Mouse (Mus musculus): ENCODE measurements around the gene Proca1. TPM values are rescaled to one million over a fixed set of nuclear protein-coding genes. Genes with fewer than 3 reads are reported as not detected.

Proca1 gene
- polyA plus RNA-seq, 1 experiment from 2014 or later = 2.9 TPM

DNA sequence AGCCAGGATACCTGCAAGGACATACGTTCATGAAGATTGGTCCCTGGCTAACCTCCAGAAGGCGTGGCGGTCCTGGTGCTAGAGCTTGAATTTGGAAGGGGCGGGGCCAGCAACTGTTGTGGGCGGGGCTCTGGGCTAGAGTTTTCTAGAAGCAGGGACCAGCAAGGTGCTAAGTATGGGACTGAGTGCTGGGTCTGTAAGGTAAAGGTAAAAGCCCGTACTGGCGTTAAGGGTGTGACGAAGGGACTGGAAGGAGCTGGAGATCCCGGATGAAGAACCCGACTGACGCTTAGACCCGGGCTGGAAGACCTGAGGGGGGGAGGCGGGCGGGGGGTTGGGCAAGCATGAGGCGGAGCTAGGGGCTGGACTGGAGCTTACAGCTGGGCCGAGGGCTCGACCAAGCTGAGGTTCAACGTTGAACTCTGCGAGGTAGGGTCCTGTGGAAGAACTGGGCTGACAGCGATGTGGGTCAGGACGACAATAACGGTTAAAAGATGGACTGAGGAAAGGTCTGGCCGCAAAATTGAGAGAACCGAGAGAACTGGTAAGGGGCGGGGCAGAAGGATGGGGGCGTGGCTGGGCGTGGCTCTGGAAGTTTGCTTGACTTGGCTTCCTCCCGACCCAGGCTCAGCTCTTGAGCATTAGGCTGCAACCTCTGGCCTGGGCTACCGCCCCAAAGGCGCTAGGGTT is 1.4 kb downstream of the Proca1 start:
- H3K4me1 ChIP-seq = peaks cover 26% of the 10 kb centered on the region
- no peaks in the 10 kb centered on the region for H3K9me3 ChIP-seq
- peak overlapping the region; percentile 85 for H3K27ac ChIP-seq
- no peaks in the 10 kb centered on the region for H3K27me3 ChIP-seq (ENCODE audit: insufficient read depth, poor library complexity, severe bottlenecking)
- H3K36me3 ChIP-seq = peaks cover 29% of the 10 kb centered on the region
- peak; percentile 93 for DNase-seq (ENCODE audit: low spot score)
- H3K4me3 ChIP-seq = peak overlapping the region; percentile 59
- WGBS = 3% methylated on average over 30 of the region's 30 CpGs

DNA sequence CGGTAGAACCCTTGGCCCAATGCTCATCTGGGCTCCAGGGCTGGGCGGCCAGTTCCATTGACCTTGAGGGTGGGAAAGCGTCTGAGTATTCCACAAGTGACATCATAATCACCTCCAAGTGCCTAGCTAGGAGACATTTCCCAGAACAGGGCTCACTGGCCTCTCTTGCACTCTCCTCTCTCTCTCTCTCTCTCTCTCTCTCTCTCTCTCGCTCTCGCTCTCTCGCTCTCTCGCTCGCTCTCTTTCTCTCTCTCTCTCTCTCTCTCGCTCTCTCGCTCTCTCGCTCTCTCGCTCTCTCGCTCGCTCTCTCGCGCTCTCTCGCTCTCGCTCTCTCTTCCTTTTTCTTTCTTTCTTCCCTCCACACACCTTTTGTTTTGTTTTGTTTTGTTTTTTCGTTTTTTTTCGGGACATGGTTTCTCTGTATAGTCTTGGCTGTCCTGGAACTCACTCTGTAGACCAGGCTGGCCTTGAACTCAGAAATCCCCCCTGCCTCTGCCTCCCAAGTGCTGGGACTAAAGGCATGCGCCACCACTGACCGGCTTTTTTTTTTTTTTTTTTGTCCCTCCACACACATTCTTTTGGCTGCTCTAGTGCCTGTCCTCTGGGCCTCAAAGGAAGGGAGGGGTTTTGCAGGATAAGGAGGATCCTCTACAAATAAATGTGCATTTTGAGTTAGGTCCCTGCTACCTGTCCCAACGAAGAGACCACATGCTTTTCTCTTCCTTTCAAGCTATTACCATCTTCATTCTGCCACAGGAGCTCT is 2.1 kb downstream of the Proca1 start:
- DNase-seq (ENCODE audit: low spot score) = no peak
- H3K4me3 ChIP-seq = peak overlapping the region; percentile 59
- no peaks in the 10 kb centered on the region for H3K27me3 ChIP-seq (ENCODE audit: insufficient read depth, poor library complexity, severe bottlenecking)
- peaks cover 28% of the 10 kb centered on the region for H3K36me3 ChIP-seq
- H3K4me1 ChIP-seq = peaks cover 20% of the 10 kb centered on the region
- 49% methylated on average over 22 of the region's 23 CpGs for WGBS
- H3K27ac ChIP-seq = peak overlapping the region; percentile 85
- H3K9me3 ChIP-seq = no peaks in the 10 kb centered on the region

DNA sequence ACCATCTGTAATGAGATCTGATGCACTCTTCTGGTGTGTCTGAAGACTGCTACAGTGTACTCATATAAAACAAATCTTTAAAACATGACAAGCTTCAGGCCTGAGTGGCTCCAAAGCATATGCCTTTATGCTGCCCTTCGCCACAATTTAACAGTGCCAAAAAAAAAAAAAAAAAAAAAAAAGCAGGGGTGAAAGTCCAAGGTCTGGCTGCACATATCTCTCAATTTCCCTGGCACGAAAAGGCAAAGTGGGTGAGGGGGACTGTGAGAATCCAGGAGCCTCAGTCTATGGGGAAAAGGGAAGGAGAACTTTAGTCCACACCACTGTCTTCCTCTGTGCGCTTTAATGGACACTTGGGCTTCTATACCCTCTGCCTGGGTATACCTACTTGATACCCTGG is 9.2 kb downstream of the Proca1 start:
- H3K36me3 ChIP-seq = peaks cover 47% of the 10 kb centered on the region
- H3K9me3 ChIP-seq = no peaks in the 10 kb centered on the region
- DNase-seq (ENCODE audit: low spot score) = no peak
- no peak overlapping the region for H3K27ac ChIP-seq
- H3K27me3 ChIP-seq (ENCODE audit: insufficient read depth, poor library complexity, severe bottlenecking) = no peaks in the 10 kb centered on the region
- H3K4me1 ChIP-seq = no peaks in the 10 kb centered on the region; the same call in 1 of the 2 replicates
- 96% methylated on average over 3 of the region's 3 CpGs for WGBS
- no peak overlapping the region for H3K4me3 ChIP-seq

DNA sequence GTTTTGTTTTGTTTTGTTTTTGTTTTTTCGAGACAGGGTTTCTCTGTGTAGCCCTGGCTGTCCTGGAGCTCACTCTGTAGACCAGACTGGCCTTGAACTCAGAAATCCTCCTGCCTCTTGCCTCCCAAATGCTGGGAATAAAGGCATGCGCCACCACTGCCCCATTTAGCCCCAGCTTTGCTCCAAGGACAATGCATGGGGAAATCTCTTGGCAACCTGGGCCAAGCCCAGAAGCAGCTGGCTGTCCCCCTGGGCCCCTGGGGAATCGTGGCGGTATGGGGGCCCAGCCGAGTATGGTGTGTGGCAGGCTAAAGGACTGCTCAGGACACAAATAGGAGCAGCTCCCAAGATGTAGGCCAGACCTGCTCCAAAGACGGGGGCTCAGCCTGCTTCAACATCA is 11.1 kb downstream of the Proca1 start:
- H3K36me3 ChIP-seq = peaks cover 66% of the 10 kb centered on the region
- DNase-seq (ENCODE audit: low spot score) = no peak
- H3K27ac ChIP-seq = no peak overlapping the region
- H3K9me3 ChIP-seq = no peaks in the 10 kb centered on the region
- H3K4me1 ChIP-seq = no peaks in the 10 kb centered on the region; the same call in 1 of the 2 replicates
- no peak overlapping the region for H3K4me3 ChIP-seq
- H3K27me3 ChIP-seq (ENCODE audit: insufficient read depth, poor library complexity, severe bottlenecking) = no peaks in the 10 kb centered on the region
- 85% methylated on average over 6 of the region's 6 CpGs for WGBS

DNA sequence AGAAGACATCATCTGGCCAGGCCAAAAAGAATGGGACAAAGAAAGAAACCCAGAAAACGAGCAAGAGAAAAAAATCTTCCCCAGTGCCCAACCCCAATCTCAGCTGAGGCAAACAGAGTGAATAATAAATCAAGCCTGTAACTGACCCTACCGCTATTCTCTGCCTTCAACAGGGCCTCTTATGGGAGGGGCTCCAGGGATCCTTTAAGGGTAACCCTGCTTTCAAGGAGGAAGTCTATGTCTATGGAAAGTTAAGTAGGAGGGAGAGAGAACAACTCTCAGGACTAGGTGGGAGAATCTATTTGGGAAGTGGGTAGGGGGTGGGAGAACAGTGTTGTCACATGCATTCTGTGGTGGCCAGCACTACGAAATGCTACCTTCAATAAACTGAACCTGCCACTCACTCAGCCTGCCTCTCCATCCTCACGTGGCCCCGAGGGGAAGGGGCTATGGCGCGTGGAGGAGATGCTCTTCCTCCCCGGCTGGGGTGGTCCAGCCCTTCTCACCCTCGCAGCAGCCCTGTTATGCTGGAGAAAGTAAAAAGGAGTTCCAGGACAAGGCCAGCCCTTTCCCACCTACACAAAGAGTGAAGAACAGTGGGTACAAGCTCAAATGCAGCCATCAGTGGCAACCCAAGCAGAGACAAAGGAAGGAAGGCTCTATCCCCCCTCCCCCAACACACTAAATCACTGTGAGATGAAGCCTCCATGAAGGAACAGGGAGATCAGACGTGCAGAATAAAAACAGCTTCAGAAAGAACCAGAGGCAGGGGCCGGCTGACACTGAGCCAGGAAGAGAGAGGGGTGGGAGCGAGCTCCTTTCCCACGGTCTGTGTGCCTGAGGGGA is 12.4 kb downstream of the Proca1 start:
- no peaks in the 10 kb centered on the region; the same call in 1 of the 2 replicates for H3K4me1 ChIP-seq
- H3K36me3 ChIP-seq = peaks cover 79% of the 10 kb centered on the region
- no peaks in the 10 kb centered on the region for H3K9me3 ChIP-seq
- WGBS = 85% methylated on average over 13 of the region's 13 CpGs
- no peak overlapping the region for H3K27ac ChIP-seq
- DNase-seq (ENCODE audit: low spot score) = no peak
- no peak overlapping the region for H3K4me3 ChIP-seq
- H3K27me3 ChIP-seq (ENCODE audit: insufficient read depth, poor library complexity, severe bottlenecking) = no peaks in the 10 kb centered on the region

DNA sequence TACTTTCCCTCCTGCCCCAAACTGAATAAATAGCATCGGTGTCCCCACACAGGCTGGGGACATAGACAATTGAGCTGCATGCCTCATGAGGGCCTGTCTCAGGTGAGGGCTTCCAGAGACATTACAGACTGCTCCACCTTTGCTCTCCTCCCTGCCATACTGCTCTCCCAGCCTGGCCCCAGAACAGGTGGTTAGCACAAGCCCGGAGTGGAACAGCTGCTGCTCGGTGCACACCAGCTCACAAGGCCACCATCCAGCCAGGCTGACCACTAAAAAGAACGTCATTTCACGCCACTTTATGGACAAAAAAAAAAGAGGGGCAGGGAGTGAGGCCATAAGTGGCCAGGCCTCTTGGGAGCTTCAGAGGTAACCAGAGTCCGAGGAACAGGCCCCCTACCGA is 14.0 kb downstream of the Proca1 start:
- DNase-seq (ENCODE audit: low spot score) = no peak
- Histone ChIP-seq H3K27ac (no peak overlapping the region), H3K4me1 (no peaks in the 10 kb centered on the region; the same call in 1 of the 2 replicates), H3K9me3 (no peaks in the 10 kb centered on the region), H3K27me3 (ENCODE audit: insufficient read depth, poor library complexity, severe bottlenecking) (no peaks in the 10 kb centered on the region), H3K36me3 (peaks cover 95% of the 10 kb centered on the region), H3K4me3 (no peak overlapping the region)
- WGBS = 93% methylated on average over 7 of the region's 7 CpGs

DNA sequence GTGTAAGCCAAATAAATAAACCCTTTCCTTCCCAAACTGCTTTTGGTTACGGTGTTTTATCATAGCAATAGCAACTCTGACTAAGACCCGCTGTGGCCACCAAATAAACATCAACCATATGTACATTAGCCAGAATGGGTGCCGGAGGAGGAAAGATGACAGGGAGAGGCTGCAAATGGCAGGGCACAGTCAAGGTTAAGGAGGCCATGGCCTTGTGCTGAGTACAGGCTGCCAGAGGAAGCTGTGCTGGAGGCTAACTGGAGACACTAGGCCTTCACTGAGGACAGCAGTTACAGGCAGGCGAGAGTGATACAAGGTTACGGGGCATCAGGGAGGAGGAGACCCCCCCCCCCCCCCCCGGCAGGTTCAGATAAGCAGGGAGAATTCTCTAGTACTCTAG is 16.7 kb downstream of the Proca1 start:
- peaks cover 100% of the 10 kb centered on the region for H3K36me3 ChIP-seq
- no peak overlapping the region for H3K4me3 ChIP-seq
- DNase-seq (ENCODE audit: low spot score) = no peak
- 85% methylated on average over 6 of the region's 6 CpGs for WGBS
- no peaks in the 10 kb centered on the region for H3K27me3 ChIP-seq (ENCODE audit: insufficient read depth, poor library complexity, severe bottlenecking)
- no peaks in the 10 kb centered on the region for H3K9me3 ChIP-seq
- H3K27ac ChIP-seq = no peak overlapping the region
- H3K4me1 ChIP-seq = no peaks in the 10 kb centered on the region; the same call in 1 of the 2 replicates

DNA sequence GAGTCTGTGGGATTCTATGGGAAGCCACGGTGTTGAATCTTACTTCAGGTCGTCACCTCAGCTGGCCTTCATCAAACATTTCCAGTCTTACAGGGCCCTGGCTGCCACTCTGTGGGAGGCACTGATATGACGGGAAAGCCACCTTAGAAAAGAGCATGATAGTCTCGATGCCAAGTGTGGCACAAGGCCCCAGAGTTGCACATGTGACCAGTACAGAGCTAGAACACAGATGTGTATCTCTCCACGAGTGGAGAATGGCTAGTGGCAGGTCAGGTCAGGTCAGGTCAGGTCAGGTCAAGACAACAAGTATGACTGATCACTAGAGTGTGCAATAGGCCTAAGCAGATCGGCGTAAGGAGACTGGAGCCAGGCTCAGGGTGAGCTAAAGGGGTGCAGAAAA is 17.4 kb downstream of the Proca1 start:
- Histone ChIP-seq H3K36me3 (peaks cover 100% of the 10 kb centered on the region), H3K9me3 (no peaks in the 10 kb centered on the region), H3K4me1 (no peaks in the 10 kb centered on the region; the same call in 1 of the 2 replicates), H3K27ac (no peak overlapping the region), H3K27me3 (ENCODE audit: insufficient read depth, poor library complexity, severe bottlenecking) (no peaks in the 10 kb centered on the region), H3K4me3 (no peak overlapping the region)
- WGBS = 76% methylated on average over 7 of the region's 7 CpGs
- DNase-seq (ENCODE audit: low spot score) = no peak

DNA sequence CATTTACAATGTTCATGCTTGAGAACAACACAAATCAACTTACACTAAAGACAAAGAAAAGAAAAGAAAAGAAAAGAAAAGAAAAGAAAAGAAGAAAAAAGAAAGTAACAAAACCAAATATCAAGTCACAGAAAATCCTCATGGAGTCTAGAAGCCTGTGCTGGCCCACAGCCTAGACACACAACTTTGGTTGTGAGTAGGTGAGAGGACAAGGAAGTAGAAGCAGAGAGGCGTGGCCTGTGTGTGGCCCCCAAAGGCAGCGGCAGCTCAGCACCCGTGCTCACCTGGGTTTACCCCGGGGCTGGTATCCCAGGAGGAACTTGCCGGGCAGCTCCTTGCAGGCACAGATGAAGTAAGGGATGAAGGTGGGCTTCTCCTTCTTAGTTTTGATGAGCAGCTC is 18.3 kb downstream of the Proca1 start:
- DNase-seq (ENCODE audit: low spot score) = no peak
- 89% methylated on average over 5 of the region's 5 CpGs for WGBS
- Histone ChIP-seq H3K27ac (no peak overlapping the region), H3K9me3 (no peaks in the 10 kb centered on the region), H3K27me3 (ENCODE audit: insufficient read depth, poor library complexity, severe bottlenecking) (no peaks in the 10 kb centered on the region), H3K36me3 (peaks cover 100% of the 10 kb centered on the region), H3K4me3 (no peak overlapping the region), H3K4me1 (no peaks in the 10 kb centered on the region)

DNA sequence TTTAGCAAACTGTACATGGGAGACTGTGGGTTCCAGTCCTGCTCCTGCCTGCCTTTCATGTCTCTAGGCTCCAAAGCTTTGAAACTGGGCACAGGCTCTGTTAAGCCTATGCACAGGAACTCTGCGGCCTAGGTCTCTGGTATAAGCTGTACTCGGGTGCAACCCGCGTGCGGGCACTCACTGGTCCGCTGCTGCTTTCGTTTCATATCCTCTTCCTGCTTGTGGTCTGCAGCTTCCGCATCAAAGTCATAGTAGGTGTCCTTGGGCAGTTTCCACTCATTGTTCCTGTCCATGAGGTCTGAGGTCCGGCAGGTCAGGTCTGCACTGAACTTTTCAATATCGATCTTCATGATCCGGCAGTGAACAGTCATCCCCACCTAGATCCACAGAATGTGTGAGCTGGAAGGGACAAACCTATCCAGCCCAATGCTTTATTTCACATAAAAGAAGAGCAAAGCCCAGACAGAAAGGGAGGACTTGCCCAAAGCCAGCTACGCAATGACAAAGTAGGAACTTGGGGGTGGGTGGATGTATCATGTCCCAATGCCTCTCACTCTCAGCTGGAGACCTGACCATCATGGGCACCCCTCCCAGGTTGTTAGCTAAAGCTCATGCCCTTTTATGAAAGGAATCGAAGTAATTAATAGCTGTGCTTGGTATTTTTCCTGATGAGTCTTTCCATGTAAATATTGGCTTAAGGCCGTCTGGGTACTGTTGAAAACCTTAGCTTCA is 20.1 kb downstream of the Proca1 start:
- Histone ChIP-seq H3K4me3 (no peak overlapping the region), H3K36me3 (peaks cover 99% of the 10 kb centered on the region), H3K27ac (no peak overlapping the region), H3K27me3 (ENCODE audit: insufficient read depth, poor library complexity, severe bottlenecking) (no peaks in the 10 kb centered on the region), H3K9me3 (no peaks in the 10 kb centered on the region), H3K4me1 (no peaks in the 10 kb centered on the region)
- DNase-seq (ENCODE audit: low spot score) = no peak
- WGBS = 97% methylated on average over 14 of the region's 14 CpGs

DNA sequence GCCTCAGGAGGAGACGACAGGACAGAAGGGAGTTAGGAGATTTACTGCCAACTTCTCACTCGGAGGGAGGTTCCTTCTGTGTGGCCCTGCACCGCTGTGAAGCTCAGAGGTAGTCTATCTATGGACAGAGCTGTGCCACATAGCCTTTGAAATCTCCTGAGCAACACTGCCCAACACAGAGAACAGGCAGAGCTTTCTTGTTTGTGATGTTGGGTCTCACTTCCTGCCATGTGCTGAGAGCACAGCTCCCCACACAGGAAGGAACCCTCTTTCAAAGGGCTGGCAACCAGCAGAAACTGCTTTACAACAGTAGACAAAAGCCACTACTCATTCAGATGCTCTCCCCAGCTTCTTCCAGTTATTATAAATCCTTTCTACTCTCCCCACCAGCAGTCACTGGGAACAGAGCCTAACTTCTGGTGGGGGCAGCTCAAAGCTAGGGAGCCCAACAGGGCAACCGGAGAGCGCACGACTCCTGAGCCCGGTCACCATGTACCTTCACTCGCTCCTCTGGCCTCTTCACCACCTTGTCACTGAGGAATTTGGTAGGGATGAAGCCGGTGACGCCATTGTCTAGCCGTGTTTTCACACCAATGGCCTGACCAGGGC is 22.6 kb downstream of the Proca1 start:
- no peak overlapping the region for H3K27ac ChIP-seq
- H3K27me3 ChIP-seq (ENCODE audit: insufficient read depth, poor library complexity, severe bottlenecking) = no peaks in the 10 kb centered on the region
- H3K9me3 ChIP-seq = no peaks in the 10 kb centered on the region
- 86% methylated on average over 11 of the region's 11 CpGs for WGBS
- no peak overlapping the region for H3K4me3 ChIP-seq
- H3K36me3 ChIP-seq = peaks cover 99% of the 10 kb centered on the region
- no peaks in the 10 kb centered on the region for H3K4me1 ChIP-seq
- no peak for DNase-seq (ENCODE audit: low spot score)

DNA sequence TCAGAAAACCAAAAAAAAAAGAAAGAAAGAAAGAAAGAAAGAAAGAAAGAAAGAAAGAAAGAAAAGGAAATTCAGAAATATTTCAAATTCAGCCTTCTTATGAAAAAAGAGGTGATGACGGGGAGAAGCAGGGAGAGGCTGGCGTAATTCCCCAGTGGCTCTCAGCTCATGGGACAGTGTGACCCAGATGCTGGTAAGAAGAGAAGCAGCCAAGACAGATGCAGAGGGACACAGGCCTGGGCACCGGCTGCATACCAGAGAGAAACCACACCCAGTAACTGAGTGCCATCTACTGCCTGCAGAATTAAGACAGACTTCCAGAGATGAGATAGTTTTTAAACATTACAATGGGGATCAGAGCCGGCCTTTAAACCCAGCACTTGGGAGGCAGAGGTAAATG is 30.4 kb downstream of the Proca1 start:
- no peak for DNase-seq (ENCODE audit: low spot score)
- Histone ChIP-seq H3K9me3 (no peaks in the 10 kb centered on the region), H3K27me3 (ENCODE audit: insufficient read depth, poor library complexity, severe bottlenecking) (no peaks in the 10 kb centered on the region), H3K27ac (no peak overlapping the region), H3K4me3 (no peak overlapping the region), H3K4me1 (no peaks in the 10 kb centered on the region), H3K36me3 (peaks cover 99% of the 10 kb centered on the region)
- 90% methylated on average over 4 of the region's 4 CpGs for WGBS

All from heart, embryonic 10.5 days (tissue).